Mouse (Mus musculus) liver, embryonic 14.5 days (tissue): ENCODE measurements around the gene Arap1.

Source experiments
- CTCF ChIP-seq: IDR thresholded peaks from 2 replicates; pipeline ENCODE4 v1.5.1; 2016; ENCODE audit warnings: antibody characterized with exemption, low read depth, control low read depth
- EP300 ChIP-seq: IDR thresholded peaks from 2 replicates; pipeline ENCODE4 v1.6.1; 2016; ENCODE audit warnings: antibody characterized with exemption, low read depth

GRCm38 (mm10) chr7:101414209-101414608, 66.3 kb downstream of the Arap1 start:
- TF ChIP-seq CTCF: no peak
- no peak for TF ChIP-seq EP300
